Mouse (Mus musculus) heart, postnatal 25 days (tissue): ENCODE data around the gene Gramd1b. TPM values are rescaled to one million over a fixed set of nuclear protein-coding genes. Genes with fewer than 3 reads are reported as not detected.

Source experiments
- DNase-seq: peaks from one replicate; pipeline ENCODE4 v3.0.0; 2022; ENCODE audit warnings: low spot score
- intact Hi-C: fragments of 180-260 bp; cut with DNase I; formaldehyde crosslinking; loops from one replicate; pipeline ENCODE4 v1.15.1; 2025
- total RNA-seq, 2 experiments: library from RNA; stranded (reverse); gene quantifications; 2 replicates each; pipeline ENCODE4 v1.2.3; 2021

The Gramd1b gene
- total RNA-seq, 2 experiments from 2014 or later, result 19.1 to 20.2 TPM

DNA sequence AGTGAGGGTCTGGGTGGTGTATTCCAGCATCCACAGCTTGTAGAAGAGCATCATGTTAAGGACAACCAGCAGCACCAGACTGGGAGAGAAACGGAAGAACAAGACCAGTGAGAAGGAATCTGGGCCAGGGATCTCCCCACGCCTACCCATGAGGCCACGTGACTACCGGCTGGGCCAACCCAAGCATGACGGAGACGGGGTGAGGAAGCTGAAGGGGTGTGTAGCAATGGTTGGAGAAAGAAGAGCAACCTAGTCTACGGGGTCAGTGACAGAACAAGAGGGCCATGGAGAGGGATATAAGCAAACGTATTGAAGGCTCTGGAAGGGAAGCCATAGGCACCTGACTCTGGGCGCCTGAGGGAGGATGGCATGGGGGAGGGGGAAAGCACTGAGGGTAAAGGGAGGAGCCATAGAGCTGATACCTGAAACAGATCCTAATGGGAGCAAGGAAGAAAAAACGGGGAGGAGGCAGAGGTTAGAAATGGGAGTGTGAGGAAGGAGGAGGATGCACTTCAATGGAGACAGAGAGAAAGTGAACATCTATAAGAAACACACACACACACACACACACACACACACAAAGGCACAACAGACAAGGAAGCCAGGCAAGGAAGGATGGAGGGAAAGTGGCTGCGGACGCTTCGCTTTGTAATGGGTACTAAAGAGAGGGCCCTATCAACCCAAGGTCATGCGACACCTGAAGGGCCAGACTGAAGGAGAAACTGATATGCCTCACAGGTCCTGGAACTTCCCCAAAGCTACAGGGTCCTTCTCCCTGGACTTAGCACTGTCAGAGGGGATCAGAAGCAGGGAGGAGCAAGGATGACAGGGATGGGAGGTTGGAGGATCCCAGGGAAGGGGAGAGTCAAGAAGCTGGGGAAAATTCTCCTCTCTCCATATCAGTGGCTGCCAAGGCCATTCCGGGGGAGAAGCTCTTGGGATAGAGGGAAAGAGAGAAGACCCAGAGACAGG is 230.9 kb downstream of the Gramd1b start:
- intact Hi-C loops, result no loop called here
- no peak for DNase-seq

DNA sequence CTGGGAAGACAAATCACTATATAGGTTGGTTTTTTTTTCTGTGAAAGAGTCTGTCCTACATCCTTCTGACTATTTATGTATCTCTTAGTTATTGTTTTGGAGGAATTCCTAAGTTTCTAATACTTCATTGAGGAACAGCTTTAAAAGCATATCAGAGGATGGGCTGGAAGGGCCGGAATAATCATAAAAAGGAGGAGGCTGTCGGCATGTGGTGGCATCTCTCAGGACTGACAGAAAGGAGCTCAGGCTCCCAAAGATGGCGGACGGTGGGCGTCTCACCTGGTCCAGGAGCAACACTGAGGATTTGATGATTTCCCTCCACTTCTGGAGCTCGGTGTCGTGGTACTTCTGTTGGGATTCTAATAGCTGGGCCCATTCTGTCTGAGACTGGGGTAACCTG is 231.9 kb downstream of the Gramd1b start:
- DNase-seq, result no peak
- intact Hi-C loops, result no loop called here

DNA sequence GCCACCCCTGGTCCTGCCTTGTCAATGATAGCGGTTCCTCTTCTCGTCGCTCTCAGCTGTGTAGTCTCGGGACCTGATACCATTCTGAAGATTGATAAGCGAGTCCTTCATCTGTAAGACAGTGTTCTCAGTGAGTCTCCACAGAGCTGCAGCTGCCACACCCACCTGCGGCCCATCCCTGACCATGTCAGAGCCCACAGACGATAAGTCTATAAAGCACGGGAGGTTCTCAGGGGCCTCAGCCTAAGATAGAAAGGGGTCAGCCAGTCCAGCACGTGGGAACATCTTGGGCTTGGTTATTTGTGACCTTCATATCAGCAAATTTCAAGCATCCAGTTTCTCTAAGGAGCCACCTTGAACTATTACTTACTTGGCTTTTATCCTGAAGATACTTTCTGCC is 233.2 kb downstream of the Gramd1b start:
- intact Hi-C loops, result no loop called here
- no peak for DNase-seq

DNA sequence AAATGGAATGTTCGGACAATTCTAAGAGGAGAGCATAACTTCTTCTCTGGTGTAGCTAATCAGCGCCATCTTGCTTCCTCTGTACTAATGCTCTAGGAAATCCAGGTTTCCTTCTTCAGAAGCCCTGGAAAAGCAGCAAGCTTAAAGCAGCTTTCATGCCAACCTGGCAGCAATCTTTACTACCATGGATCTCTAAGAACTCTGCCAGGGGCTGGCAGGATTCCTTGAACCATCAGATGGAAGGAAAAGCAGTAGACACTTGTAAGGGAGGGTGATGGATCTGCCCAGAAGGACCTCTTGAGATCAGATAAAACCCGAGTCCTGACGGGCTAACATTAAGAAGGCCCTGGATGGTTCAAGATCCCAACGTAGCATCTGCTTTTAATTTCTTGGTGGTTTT is 234.9 kb downstream of the Gramd1b start:
- no peak for DNase-seq

DNA sequence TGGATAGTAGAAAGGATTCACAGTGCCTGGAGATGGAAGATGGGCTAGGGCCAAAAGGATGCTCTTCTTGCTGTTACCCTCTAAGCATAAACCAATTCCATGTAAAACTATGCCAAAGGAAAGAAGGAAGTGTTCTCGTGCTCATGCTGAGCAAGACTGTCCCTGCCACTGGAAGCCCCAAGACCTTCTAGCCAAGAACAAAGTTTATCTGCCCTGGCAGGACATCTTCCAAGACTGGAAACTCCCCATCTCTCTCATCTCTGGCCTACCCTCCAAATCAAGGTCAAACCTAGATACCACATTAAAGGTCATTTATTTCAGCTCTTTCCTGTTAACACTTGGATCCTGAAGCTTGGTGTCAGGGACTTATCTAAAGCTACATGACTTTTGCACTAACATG is 236.3 kb downstream of the Gramd1b start:
- no peak for DNase-seq
- intact Hi-C loops, result no loop called here

More for the DNA sequence above, 234.9 kb downstream of the Gramd1b start:
- intact Hi-C loops, result no loop called here

DNA sequence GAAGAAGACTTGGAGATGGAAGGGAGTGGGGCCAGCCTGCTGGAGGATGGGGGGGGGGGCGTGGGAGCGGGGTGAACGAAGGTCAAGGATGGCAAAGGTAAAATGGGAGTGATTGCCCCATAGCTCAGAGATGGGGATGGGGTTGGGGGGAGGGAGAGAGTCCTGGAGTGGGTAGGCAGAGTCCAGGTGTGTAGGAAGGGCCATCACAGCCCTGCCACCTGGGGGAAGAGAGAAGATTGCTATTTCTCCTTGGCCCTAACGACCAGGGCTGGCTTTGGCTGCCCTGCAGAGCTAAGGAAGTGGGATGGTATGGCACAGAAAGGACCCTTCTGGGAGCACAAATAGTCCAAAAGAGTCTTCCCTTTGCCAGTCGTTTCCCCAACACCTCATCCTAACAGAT is 237.0 kb downstream of the Gramd1b start:
- intact Hi-C loops, result no loop called here
- no peak for DNase-seq

DNA sequence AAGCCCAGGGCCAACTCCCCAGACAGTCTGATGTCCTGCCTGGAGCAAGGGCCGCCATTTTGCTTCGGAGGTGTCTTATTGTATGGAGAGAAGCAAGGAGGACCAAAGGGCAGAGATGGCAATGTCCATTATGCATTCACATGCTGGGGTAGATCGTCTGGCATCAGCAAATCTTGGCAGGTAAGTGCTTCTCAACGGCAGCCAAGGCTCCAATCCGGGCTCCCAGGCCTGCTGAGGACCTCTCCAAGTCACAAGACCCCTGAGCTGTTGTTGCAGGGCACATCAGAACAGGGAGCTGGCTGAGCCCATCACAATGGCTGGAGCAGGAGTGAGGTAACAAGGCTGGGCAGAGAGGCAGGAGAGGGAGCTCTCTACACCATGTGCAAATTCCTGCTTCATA is 237.4 kb downstream of the Gramd1b start:
- intact Hi-C loops, result no loop called here
- no peak for DNase-seq

DNA sequence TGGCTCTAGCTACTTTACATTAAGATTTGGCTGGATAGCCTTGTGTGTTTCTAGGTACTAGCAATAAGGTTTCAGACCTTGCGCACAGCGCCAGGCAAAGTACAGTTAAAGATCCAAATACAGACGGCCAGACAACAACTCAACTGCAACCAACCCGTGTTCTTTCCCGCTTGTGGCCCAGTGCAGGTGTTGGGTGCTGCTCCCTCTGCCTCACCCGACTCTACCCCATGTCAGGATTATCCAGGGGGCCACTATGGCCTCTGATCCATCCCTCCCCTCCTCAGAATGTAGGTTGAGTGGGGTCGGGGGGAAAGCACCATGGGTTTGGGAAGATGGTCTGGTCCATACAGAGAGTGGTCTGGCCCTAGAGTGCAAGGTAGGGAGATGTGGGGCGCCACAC is 237.9 kb downstream of the Gramd1b start:
- intact Hi-C loops, result no loop called here

DNA sequence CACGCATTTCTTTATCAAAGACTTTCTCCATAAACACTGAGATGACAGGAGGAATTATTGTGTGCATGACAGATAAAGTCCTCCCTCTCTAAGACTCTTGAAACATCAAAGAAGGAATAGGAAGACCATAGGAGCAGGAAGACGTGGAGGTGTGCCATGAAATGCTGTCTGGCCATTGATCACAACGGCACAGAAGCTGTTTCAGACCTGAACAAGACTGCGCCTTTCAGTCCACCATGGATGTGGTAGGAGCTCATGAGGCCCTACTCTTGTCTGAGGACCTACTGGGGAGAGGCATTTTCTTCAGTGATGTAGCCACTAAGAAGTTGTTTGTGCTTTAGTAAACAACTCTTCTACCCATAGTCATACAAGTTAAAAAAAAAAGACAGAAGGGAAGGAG is 238.7 kb downstream of the Gramd1b start:
- intact Hi-C loops, result no loop called here

More for the DNA sequence above, 237.9 kb downstream of the Gramd1b start:
- DNase-seq, result no peak

DNA sequence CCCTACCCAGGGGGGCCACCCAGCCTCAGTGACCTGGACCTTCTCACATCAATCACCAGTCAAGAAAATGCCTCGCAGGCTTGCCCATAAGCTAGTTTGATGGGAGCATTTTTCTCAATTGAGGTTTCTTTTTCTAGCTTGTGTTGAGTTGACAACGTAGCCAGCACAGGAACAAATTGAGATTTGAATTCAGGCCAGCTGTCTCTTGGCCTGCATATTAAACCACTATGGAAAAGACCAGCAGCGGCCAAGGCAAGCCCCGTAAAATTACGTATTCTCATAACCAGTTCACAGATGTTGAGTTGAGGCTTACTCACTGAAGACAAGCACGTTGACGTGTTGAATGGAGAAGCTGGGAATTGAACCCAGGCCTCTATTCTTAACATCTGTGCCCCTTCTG is 248.2 kb downstream of the Gramd1b start:
- DNase-seq, result no peak

More for the DNA sequence above, 238.7 kb downstream of the Gramd1b start:
- DNase-seq, result no peak

DNA sequence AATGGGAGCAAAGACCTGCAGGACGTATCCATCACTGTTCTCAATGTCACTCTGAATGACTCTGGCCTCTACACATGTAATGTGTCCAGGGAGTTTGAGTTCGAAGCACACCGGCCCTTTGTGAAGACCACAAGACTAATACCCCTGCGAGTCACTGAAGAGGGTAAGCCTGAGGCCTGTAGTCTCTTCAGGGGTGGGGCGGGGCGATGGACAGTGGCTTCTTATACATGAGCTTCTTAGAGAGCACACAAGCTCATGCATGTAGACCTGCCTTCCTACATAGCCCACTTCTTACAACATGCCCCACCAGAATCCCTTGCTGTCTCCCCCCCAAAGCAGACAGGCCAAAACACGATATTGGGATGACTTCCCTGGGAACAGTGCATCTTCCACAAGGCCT is 251.7 kb downstream of the Gramd1b start:
- intact Hi-C loops, result loop anchor here (5.0 kb wide), 1 partner anchor 33 kb away; no protein-coding TSS in a partner anchor
- no peak for DNase-seq

More for the DNA sequence above, 248.2 kb downstream of the Gramd1b start:
- intact Hi-C loops, result no loop called here

DNA sequence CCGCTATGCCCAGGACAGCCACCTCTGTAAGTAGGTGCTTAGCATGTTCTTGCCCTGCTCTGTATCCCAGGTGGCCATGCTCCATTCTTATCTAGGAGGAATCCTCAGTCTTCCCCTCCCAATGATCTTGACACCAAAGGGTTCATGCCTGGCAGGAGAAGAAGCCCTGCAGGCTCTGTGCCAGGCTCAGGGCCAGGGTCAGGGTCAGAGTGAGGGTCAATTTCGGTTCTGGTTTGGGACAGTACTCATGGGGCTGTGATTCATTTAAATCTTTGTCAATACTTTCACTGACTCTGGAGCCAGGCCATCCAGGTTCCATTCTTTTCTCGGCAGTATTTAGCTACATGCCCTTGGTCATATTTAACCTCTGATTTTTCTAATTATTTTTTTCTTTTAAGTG is 253.5 kb downstream of the Gramd1b start:
- DNase-seq, result no peak

DNA sequence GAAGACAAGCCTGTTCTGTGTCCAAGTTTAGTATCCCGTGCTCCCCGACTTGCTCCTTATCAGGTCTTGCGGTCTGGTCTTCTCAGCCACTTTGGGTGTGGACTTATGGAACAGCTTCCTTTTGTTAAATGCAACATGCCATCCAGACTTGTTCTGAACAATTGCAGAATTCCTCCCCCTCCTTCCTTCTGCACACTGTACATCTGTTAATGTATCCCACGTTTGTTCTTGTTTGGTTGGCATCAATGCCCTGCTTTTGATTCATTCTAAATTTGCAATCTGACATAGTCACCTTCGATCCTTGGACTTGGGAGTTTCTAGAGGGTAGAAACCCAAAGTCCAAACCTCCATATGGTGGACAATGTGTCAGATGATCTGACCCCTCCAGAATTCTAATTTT is 255.3 kb downstream of the Gramd1b start:
- intact Hi-C loops, result loop anchor here (5.0 kb wide), 1 partner anchor 36 kb away; no protein-coding TSS in a partner anchor
- DNase-seq, result no peak

More for the DNA sequence above, 253.5 kb downstream of the Gramd1b start:
- intact Hi-C loops, result loop anchor here (5.0 kb wide), 1 partner anchor 35 kb away; no protein-coding TSS in a partner anchor

DNA sequence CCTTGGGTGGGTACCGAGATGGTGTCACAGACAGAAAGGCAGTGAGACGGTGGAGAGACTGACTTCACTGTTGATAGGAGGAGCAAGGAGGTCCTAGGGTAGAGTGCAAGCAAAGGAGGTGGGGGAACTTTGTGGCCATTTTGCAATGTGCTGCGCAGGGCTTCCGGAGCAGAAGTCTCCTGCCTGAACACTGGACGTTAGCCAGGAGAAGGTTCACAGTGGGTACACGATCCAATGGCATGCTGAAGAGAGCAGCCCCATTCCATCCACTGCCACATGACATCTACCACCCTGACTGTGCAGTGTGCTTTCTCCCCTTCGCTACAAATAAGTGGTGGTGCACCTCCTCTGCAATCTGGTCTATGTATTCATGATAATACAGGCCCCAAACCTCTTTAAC is 258.4 kb downstream of the Gramd1b start:
- DNase-seq, result no peak
- intact Hi-C loops, result no loop called here

DNA sequence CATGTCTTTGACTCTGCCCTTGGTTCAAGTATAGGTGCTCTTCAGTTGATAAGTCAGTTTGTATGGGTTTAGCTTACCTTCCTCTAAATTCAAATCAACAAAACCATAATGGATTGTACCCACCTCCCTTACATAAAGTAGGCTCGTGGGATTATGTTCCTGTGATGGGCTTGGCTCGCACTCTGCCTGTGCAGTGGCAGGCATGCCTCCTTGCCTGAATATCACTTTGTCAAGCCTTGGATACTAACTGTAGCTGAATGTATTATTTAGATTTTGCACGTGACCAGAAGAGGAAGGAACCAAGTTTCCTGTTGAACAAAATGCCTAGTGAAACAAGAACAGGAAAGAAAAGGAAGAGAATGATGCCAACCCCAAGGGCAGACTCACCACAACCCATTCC is 260.1 kb downstream of the Gramd1b start:
- intact Hi-C loops, result no loop called here
- DNase-seq, result no peak

DNA sequence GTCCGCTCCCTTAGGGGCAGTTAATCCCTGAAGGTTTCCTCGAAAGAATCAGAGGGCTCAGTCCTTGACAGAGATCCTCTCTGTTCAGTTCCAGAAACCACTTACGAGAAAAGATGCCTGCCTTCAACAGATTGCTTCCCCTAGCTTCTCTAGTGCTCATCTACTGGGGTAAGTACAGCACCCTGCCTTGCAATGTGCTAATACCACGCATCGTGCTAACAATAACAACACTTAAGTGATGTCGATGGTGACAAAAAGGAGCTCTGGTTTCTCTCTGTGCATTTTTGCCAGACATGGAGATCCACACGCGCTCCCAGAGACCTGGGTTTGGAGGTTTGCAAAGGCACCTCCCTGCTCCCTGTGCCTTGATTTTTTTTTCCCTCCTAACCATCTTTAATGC is 261.3 kb downstream of the Gramd1b start:
- no peak for DNase-seq
- intact Hi-C loops, result no loop called here

DNA sequence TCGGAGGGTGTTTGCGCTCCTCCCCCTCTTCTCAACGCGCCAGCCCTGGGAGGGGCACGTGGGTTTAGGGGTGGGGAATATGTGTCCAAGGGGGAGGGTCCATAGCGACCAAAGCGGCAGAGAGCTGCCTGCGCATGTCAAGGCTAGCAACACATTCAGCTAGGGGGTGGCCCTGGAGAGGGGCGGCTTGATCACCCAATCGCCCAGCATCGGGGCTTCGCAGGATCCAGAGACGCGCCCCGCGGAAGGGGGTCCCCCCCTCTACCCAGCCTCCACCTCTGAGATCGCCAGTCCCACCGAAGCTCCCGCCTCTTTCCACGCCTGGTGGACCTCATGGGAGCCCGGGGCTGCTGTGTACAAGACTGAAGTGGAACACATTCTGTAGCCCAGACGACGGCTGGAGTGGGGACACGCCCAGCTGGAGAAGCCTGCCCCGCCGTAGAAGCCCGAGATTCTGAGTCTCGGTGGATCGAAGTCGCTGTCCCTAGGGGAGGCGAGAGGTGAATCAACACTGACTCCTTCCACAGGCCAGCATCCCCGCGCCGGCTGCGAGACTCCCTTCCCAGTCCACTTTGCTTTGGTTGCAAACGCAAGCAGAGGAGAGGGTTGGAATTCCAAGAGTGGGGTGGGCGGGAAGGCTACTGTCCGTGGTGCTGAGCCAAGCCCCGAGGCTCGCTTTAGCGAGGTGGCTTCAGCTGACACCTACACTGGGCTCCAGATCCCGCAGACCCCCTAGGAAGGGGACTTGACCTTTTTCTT is 261.9 kb downstream of the Gramd1b start, which contains the start of gene Scn3b:
Gene Scn3b, plus strand, starts transcription at position 115 of the 759 bp plus-strand sequence.
- DNase-seq, result peak; percentile 39
- intact Hi-C loops, result no loop called here

DNA sequence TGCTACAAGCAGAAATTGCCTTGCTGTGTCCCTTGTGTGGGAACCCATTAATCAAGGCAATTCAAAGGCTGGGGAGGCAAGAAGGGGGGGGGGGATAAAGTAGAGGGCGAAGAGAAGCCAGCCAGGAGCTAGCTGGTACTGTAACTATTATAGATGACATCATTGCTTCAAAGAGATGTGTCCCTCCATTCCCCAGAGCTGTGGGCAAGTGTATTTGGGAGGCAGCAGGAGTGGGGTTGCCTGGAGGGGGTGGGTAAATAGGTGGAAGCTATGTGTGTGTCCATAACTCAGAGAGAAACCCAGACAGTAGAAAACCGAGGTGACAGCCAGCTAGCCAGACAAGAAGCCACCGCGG is 262.5 kb downstream of the Gramd1b start:
- no peak for DNase-seq
- intact Hi-C loops, result no loop called here

DNA sequence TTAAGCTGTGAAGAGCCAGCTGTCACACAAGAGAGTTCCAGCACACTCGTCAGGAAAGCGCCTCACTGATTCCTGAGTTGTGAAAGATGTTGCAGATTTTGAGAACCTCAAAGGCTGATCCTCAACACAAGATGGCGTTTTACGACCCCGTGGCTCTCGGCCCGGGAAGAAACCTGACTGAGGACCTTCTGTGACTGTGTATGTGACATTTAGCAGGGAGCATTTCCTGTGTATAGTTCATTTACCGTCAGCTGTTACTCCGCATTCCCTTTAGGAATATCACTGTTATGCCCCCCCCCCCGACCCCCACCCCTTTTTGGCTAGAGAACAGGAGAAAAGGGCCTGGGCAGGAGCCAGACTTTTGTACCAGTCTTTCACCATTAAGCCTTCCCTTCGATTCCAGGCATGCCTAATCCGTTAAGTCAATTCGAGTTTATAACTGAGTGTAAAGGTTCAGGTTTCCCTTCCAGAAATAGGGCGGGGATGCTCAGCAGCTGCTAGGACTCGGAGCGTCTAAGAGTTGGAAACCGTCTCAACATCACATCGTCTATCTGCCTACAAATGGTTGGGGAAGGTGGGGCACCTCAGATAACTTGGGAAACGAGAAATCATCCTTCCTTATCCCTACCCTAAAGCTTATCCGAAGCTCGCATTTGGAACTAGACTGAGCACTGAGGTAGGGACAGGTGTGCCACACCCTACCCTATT is 263.0 kb downstream of the Gramd1b start:
- DNase-seq, result no peak
- intact Hi-C loops, result no loop called here

DNA sequence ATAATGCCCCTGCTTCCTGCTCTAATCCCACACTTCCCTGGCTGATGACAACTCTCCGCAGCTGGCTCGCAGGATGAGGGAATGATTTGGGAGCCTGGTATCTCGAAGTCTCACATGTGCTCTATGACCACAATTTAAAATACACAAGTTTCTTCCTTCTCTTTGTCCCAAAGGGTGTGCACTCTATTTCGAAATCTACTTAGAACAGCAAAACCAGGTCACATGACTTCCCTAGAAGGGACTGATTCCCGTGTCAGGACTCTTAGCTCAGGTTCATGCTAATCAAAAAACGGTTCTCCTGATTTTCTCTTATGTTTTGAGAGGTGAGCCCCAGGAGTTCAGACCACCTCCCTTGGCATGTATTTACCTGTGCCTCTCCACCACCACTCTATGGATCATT is 267.3 kb downstream of the Gramd1b start:
- DNase-seq, result no peak
- intact Hi-C loops, result loop anchor here (5.0 kb wide), 1 partner anchor 58 kb away; no protein-coding TSS in a partner anchor
